Mouse (Mus musculus) liver, adult 2 months (tissue): Measurements from ENCODE around the gene Hoxb3. TPM values are rescaled to one million over a fixed set of nuclear protein-coding genes. Genes with fewer than 3 reads are reported as not detected.

Experiments
- DNase-seq: peaks from one replicate; pipeline ENCODE4 v3.0.0-alpha.2; 2011; ENCODE audit warnings: low read depth, low spot score; ENCODE audit errors: extremely low read depth
- H3K27ac ChIP-seq: fragments of 200-500 bp; replicated peaks from 2 replicates; pipeline ENCODE4 v1.5.1; 2012; ENCODE audit warnings: low read depth, mild to moderate bottlenecking, control low read depth, inconsistent platforms, low read length; ENCODE audit not compliant: insufficient read depth
- H3K27me3 ChIP-seq: fragments of 200-500 bp; 2 replicates; pipeline ENCODE4 v1.6.1; 2012; ENCODE audit warnings: mild to moderate bottlenecking, moderate library complexity, low read length, inconsistent platforms; ENCODE audit not compliant: control insufficient read depth, insufficient read depth
- H3K36me3 ChIP-seq: fragments of 200-500 bp; 2 replicates; pipeline ENCODE4 v1.6.1; 2012; ENCODE audit warnings: low read length, inconsistent platforms; ENCODE audit not compliant: control insufficient read depth, insufficient read depth
- H3K4me1 ChIP-seq: fragments of 200-500 bp; 2 replicates; pipeline ENCODE4 v1.6.1; 2011; ENCODE audit warnings: low read length; ENCODE audit not compliant: control insufficient read depth, insufficient read depth
- H3K4me3 ChIP-seq: fragments of 200-500 bp; 2 replicates; pipeline ENCODE4 v1.5.1; 2011; ENCODE audit warnings: low read depth, mild to moderate bottlenecking, control low read depth, low read length, moderate library complexity; ENCODE audit not compliant: insufficient read depth
- H3K79me2 ChIP-seq: fragments of 200-500 bp; 2 replicates; pipeline ENCODE4 v1.6.1; 2012; ENCODE audit warnings: inconsistent platforms, mild to moderate bottlenecking, low read length, moderate library complexity; ENCODE audit not compliant: control insufficient read depth, insufficient read depth
- H3K9ac ChIP-seq: fragments of 200-500 bp; 2 replicates; pipeline ENCODE4 v1.6.1; 2012; ENCODE audit warnings: low read depth, mild to moderate bottlenecking, control low read depth, inconsistent platforms, low read length
- CTCF ChIP-seq: fragments of 200-500 bp; IDR thresholded peaks from 2 replicates; pipeline ENCODE4 v1.5.1; 2011; ENCODE audit warnings: low read depth, low read length, control low read depth
- POLR2A ChIP-seq: fragments of 200-500 bp; IDR thresholded peaks from 2 replicates; pipeline ENCODE4 v1.6.1; 2011; ENCODE audit warnings: low read length, control low read depth; ENCODE audit not compliant: insufficient read depth; ENCODE audit errors: extremely low read depth
- WGBS: fragments of 180-500 bp; shearing (Covaris S2); methylation state at CpG from one replicate; pipeline ENCODE4 v1.1.7; 2018; 5-methylcytosine and 5-hydroxymethylcytosine counted together
- polyA plus RNA-seq: library from polyadenylated mRNA; depleted of rRNA; stranded (reverse); fragments of >200 nt; gene quantifications from 2 replicates; pipeline ENCODE4 v1.2.3, GENCODE M21; 2012
- total RNA-seq: library from RNA; depleted of rRNA; stranded (reverse); fragments of >200 nt; gene quantifications from 2 replicates; pipeline ENCODE4 v1.2.3, GENCODE M21; 2014

The Hoxb3 gene
- total and polyA plus RNA-seq, 2 experiments = 0.18 to 0.48 TPM

GRCm38 (mm10) chr11:96352691-96353521, 29.8 kb downstream of the Hoxb3 start:
- no peak for DNase-seq
- Histone ChIP-seq H3K27me3 (peaks cover 21% of the 10 kb centered on the region), H3K36me3 (no peaks in the 10 kb centered on the region), H3K79me2 (no peaks in the 10 kb centered on the region), H3K9ac (peak overlapping the region; percentile 82), H3K27ac (peak overlapping the region; percentile 51), H3K4me3 (peak overlapping the region; percentile 73), H3K4me1 (peaks cover 3% of the 10 kb centered on the region; the same call in 1 of the 2 replicates)
- 2% methylated on average over 75 of the region's 75 CpGs for WGBS
- TF ChIP-seq POLR2A = no peak
- TF ChIP-seq CTCF = no peak

- WGBS = 4% methylated on average over 14 of the region's 14 CpGs
- no peak for DNase-seq
- Histone ChIP-seq H3K27me3 (peaks cover 16% of the 10 kb centered on the region), H3K79me2 (no peaks in the 10 kb centered on the region), H3K27ac (peak overlapping the region; percentile 51), H3K36me3 (no peaks in the 10 kb centered on the region), H3K4me3 (peak overlapping the region; percentile 73), H3K4me1 (peaks cover 1% of the 10 kb centered on the region; the same call in 1 of the 2 replicates), H3K9ac (peak overlapping the region; percentile 82)
- no peak for TF ChIP-seq POLR2A
- TF ChIP-seq CTCF = no peak
Observed at GRCm38 (mm10) chr11:96353522-96353841, 30.4 kb downstream of the Hoxb3 start.

DNA sequence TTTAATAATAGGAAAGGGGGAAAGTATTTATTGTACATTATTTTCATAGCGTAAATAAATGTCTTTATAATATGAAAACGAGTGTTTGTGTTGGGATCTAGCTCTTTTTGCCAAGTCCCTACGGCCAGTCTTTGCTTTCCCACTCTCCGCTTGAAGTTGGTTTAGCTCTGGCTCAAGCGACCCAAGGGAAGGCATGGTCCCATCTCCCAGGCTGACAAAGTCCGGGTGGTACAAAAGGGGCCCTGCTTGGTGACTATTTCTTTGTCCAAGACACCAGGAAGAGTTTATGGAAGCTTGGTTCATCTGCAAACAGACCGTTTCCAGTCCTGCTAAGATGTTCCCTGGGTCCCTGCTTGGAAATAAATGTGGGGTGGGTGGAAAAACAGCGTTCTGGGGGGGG, 30.8 kb downstream of the Hoxb3 start:
- H3K4me1 ChIP-seq = no peaks in the 10 kb centered on the region
- H3K27me3 ChIP-seq = peaks cover 15% of the 10 kb centered on the region
- no peak for DNase-seq
- H3K36me3 ChIP-seq = no peaks in the 10 kb centered on the region
- no peaks in the 10 kb centered on the region for H3K79me2 ChIP-seq
- H3K4me3 ChIP-seq = no peak overlapping the region
- WGBS = 17% methylated on average over 8 of the region's 8 CpGs
- TF ChIP-seq POLR2A = no peak
- TF ChIP-seq CTCF = no peak
- 0 out of 2 replicates have a peak overlapping the region, but pooled peaks have one; percentile 36 for H3K9ac ChIP-seq
- no peak overlapping the region for H3K27ac ChIP-seq

GRCm38 (mm10) chr11:96354376-96354775, 31.2 kb downstream of the Hoxb3 start:
- WGBS = 7% methylated on average over 25 of the region's 25 CpGs
- no peak for DNase-seq

GRCm38 (mm10) chr11:96354801-96355311, 31.7 kb downstream of the Hoxb3 start:
- H3K36me3 ChIP-seq = no peaks in the 10 kb centered on the region
- peaks cover 15% of the 10 kb centered on the region for H3K27me3 ChIP-seq
- H3K4me3 ChIP-seq = peak overlapping the region; percentile 14; the same call in 1 of the 2 replicates
- TF ChIP-seq POLR2A (no peak), CTCF (no peak)
- no peaks in the 10 kb centered on the region for H3K79me2 ChIP-seq
- no peak overlapping the region for H3K9ac ChIP-seq
- no peak for DNase-seq
- 20% methylated on average over 9 of the region's 9 CpGs for WGBS
- no peak overlapping the region for H3K27ac ChIP-seq
- H3K4me1 ChIP-seq = no peaks in the 10 kb centered on the region

More at GRCm38 (mm10) chr11:96354376-96354775, 31.2 kb downstream of the Hoxb3 start:
- H3K4me3 ChIP-seq = peak overlapping the region; percentile 14; the same call in 1 of the 2 replicates
- H3K79me2 ChIP-seq = no peaks in the 10 kb centered on the region
- TF ChIP-seq CTCF = no peak
- H3K27me3 ChIP-seq = peaks cover 15% of the 10 kb centered on the region
- H3K4me1 ChIP-seq = no peaks in the 10 kb centered on the region
- H3K27ac ChIP-seq = no peak overlapping the region
- no peaks in the 10 kb centered on the region for H3K36me3 ChIP-seq
- peak overlapping the region; percentile 18; the same call in 1 of the 2 replicates for H3K9ac ChIP-seq

- Histone ChIP-seq H3K27ac (no peak overlapping the region), H3K4me1 (no peaks in the 10 kb centered on the region), H3K36me3 (no peaks in the 10 kb centered on the region), H3K79me2 (no peaks in the 10 kb centered on the region), H3K9ac (no peak overlapping the region), H3K27me3 (peaks cover 15% of the 10 kb centered on the region), H3K4me3 (no peak overlapping the region)
- TF ChIP-seq CTCF = no peak
- no peak for TF ChIP-seq POLR2A
- DNase-seq = no peak
- 29% methylated on average over 5 of the region's 5 CpGs for WGBS
Observed at GRCm38 (mm10) chr11:96363807-96364206, 40.7 kb downstream of the Hoxb3 start.
